Mouse (Mus musculus): ENCODE measurements around the gene Zc3h7b.

DNA sequence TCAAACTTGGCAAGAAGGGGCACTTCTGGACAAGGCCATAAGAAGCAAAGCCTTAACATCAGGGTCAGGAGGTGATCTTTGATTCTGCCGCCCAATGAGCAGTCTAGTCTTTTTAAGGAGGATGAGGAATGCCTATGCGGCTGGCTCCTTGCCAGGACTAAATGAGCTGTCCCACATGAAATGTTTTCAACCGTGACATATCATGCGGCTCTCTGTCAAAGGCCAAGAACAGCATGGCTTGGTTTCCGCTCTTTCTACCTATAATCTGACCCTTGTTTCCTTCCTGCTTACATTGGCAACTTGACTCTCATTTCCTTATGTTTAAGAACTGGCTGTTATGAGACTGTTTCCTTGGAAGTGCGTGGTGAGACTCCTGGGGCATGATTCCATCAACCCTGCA lies 60.8 kb downstream of the Zc3h7b start:
- TF ChIP-seq GATA1 (IDR thresholded peaks at IDR 0.05; ENCODE audit: borderline replicate concordance, low read length) = no peak
- TF ChIP-seq FLI1 (IDR thresholded peaks at IDR 0.05; ENCODE audit: low read length) = no peak

Data from megakaryocyte, embryonic 14.5 days (primary cell).